Mouse (Mus musculus) erythroblast, embryonic 14.5 days (primary cell): ENCODE measurements around the gene Dab2ip. TPM values are rescaled to one million over a fixed set of nuclear protein-coding genes. Genes with fewer than 3 reads are reported as not detected.

ENCODE experiments used
- H3K27me3 ChIP-seq: 2 replicates; pipeline ENCODE4 v1.6.1; 2012; ENCODE audit warnings: inconsistent platforms; ENCODE audit not compliant: control insufficient read depth
- H3K36me3 ChIP-seq: 2 replicates; pipeline ENCODE4 v1.6.1; 2012; ENCODE audit warnings: mild to moderate bottlenecking, inconsistent platforms; ENCODE audit not compliant: control insufficient read depth
- H3K4me1 ChIP-seq: 2 replicates; pipeline ENCODE4 v1.6.1; 2012; ENCODE audit warnings: inconsistent platforms; ENCODE audit not compliant: control insufficient read depth
- H3K4me3 ChIP-seq: replicated peaks from 2 replicates; pipeline ENCODE3; 2012; ENCODE audit warnings: moderate library complexity, mild to moderate bottlenecking, inconsistent platforms
- H3K9me3 ChIP-seq: 2 replicates; pipeline ENCODE4 v1.6.1; 2012; ENCODE audit warnings: low read length, inconsistent platforms, mixed read lengths; ENCODE audit not compliant: control insufficient read depth
- GATA1 ChIP-seq: IDR thresholded peaks from 2 replicates; pipeline ENCODE4 v1.6.1; 2012; ENCODE audit warnings: low read length, inconsistent platforms, mixed read lengths
- TAL1 ChIP-seq: IDR thresholded peaks from 3 replicates; pipeline ENCODE4 v1.6.1; 2012; ENCODE audit warnings: low read length, inconsistent platforms, mixed read lengths
- polyA plus RNA-seq: library from polyadenylated mRNA; stranded (reverse); fragments of >175 nt; gene quantifications from 2 replicates; pipeline ENCODE4 v1.2.3, GENCODE M21; 2012

The Dab2ip gene
- polyA plus RNA-seq, 1 experiment: 0.20 TPM

DNA sequence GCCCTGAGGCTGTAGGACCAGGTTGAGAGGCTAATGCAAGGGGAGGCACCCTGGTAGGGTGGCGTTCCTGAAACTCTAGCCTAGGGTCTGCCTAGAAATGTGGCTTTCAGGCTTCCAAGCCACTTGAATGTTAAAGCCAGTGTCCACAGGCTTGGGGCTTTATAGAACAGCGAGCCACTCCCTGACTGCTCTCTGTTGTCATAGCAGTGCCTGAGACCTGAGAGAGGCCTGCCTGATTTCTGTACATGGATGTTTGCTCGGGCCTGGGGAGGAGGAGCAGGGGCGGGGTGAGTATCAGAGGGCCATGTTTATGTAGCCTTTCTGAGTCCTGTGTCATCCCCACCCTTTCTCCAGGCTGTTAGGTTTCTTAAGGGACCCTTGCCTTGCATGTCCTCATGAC lies 94.9 kb downstream of the Dab2ip start:
- H3K27me3 ChIP-seq: no peaks in the 10 kb centered on the region
- H3K9me3 ChIP-seq: no peaks in the 10 kb centered on the region
- no peak overlapping the region for H3K4me3 ChIP-seq
- no peak for TF ChIP-seq TAL1
- TF ChIP-seq GATA1: no peak
- no peaks in the 10 kb centered on the region for H3K4me1 ChIP-seq
- H3K36me3 ChIP-seq: no peaks in the 10 kb centered on the region

DNA sequence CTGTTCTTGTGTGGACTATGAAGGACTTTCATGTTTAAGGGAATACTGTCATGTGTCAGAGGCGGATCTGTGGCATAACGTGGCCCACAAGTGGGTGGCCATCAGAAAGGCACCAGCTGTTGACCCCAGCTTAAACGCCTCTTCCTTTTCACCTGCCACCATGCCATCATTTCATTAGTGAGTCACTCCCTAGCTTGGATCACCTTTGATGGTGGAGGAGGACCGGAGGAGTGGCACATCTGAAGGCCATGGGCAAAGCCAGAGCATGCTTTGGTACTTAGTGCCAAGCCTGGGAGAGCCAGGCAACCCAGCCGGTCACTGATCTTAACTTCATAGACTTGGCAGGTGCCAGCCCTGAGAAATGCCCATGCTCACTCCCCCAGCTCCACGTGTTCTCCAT lies 96.7 kb downstream of the Dab2ip start:
- H3K36me3 ChIP-seq: no peaks in the 10 kb centered on the region
- H3K4me3 ChIP-seq: no peak overlapping the region
- TF ChIP-seq TAL1 (no peak), GATA1 (no peak)
- no peaks in the 10 kb centered on the region for H3K4me1 ChIP-seq
- H3K9me3 ChIP-seq: no peaks in the 10 kb centered on the region
- peaks cover 7% of the 10 kb centered on the region for H3K27me3 ChIP-seq

DNA sequence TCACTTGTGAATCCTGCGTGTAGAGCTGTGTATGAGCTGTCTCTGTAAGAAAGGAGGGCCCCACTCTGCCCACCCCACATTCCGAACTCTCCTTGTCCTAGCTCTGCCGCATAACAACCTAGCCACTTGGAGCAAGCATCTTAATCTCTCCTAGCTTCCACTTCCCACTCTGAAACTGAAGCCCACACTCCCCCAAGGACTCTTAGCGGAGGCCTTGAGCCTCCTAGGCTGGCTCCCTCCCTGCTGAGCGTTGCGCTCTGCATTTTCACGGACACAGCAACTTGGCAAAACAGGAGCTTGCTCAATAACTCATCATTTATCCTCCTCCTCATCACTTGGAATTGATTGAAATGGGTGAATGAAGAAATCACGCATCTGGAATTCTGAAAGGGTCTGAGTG lies 97.9 kb downstream of the Dab2ip start:
- no peak overlapping the region for H3K4me3 ChIP-seq
- no peaks in the 10 kb centered on the region for H3K4me1 ChIP-seq
- H3K36me3 ChIP-seq: no peaks in the 10 kb centered on the region
- TF ChIP-seq TAL1 (no peak), GATA1 (no peak)
- H3K27me3 ChIP-seq: peaks cover 19% of the 10 kb centered on the region
- no peaks in the 10 kb centered on the region for H3K9me3 ChIP-seq

DNA sequence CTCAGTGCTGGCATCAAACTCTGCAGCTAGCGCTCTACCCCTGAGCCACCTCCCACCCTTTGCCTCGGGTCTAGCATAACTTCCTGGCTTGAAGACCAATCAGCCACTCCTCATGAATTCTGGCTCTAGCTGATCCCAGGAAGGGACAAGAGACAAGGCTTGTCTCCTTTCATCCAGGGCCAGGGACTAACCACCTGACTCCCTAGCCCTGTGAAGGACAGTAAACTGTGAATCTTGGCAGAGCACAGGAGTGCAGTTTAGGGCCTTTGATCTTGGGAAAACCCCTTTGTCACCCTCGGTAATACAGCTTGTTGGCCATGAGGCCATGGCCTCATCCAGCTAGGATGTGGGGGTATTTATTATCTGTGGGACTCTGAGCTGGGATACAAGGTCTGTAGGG lies 100.2 kb downstream of the Dab2ip start:
- no peaks in the 10 kb centered on the region for H3K4me1 ChIP-seq
- TF ChIP-seq GATA1 (no peak), TAL1 (no peak)
- no peaks in the 10 kb centered on the region; the same call in 1 of the 2 replicates for H3K9me3 ChIP-seq
- H3K36me3 ChIP-seq: no peaks in the 10 kb centered on the region
- no peak overlapping the region for H3K4me3 ChIP-seq
- peaks cover 43% of the 10 kb centered on the region for H3K27me3 ChIP-seq

DNA sequence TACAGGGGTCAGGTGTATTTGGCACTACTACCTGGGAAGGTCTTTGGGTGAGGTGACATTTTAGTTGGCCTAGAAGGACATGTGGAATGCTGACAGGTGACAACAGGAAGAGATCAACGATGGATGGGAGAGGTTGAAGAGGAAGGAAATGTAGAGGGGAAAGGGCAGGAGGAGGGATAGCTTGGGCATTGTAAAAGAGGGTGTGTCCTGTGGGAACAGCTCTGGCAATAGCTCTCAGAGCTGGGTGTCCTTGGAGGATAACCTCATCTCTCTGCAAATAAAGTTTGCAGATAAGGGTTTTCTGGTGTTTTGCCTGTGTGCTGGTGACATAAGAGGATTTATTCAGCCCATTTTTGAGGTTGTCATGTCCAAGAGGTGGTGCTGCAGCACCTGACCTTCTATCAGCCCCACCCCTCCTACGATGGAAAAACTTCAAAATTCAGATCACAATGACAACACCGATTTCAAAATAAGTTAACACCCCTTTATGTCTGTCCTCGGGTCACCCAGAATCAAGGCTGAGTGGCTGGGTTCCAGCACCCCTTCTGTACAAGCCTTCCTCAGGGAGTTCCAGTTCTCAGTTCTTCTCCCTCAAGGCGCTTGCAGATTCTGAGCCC lies 101.6 kb downstream of the Dab2ip start:
- no peak for TF ChIP-seq GATA1
- TF ChIP-seq TAL1: no peak
- peaks cover 52% of the 10 kb centered on the region for H3K27me3 ChIP-seq
- no peak overlapping the region for H3K4me3 ChIP-seq
- no peaks in the 10 kb centered on the region for H3K4me1 ChIP-seq
- H3K36me3 ChIP-seq: no peaks in the 10 kb centered on the region
- no peaks in the 10 kb centered on the region; the same call in 1 of the 2 replicates for H3K9me3 ChIP-seq

DNA sequence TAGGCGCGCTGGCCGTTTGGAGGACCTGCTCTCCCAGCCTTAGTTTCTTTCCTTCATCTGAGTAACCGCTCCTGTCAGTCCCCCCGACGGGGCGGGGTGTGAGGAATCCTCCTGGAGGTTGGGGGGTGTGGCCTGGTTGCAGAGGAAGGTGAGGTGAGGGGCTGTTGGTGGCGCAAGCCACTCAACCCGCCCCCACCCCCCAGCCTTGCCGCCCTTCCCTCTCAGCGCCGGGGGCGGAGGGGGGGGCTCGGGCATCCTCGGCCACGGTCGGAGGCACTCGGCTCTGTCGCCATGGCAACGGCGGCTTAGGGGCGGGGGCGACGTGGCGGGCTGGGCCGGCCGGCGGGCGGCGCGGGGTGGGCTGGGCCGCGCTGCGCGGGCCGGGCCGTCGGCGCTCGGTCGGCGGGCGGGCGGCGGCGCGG lies 102.9 kb downstream of the Dab2ip start:
- no peaks in the 10 kb centered on the region; the same call in 1 of the 2 replicates for H3K9me3 ChIP-seq
- no peaks in the 10 kb centered on the region for H3K36me3 ChIP-seq
- no peaks in the 10 kb centered on the region for H3K4me1 ChIP-seq
- peaks cover 52% of the 10 kb centered on the region for H3K27me3 ChIP-seq
- TF ChIP-seq TAL1: no peak
- TF ChIP-seq GATA1: no peak
- no peak overlapping the region for H3K4me3 ChIP-seq

DNA sequence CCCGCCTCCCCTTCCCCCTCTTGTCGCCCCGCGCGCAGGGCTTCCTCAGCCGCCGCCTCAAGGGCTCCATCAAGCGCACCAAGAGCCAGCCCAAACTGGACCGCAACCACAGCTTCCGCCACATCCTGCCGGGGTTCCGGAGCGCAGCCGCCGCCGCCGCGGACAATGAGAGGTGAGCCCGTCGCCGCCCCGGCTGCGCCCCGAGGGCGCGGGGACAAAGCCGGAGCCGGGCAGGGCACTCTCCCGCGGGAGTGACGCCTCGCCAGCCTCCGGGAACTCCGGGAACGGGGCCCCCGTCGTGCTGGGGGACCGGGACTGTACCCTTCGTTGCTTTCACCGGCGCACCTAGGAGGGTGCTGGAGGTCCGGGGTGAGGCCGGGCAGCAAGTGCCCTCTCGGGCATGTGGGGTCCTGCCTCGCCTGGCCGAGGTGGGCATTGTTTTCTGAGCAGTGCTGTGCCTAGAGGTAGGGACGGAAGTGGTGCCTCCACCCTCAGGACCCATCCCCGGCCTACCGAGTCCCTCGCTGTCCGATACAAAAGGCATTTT lies 103.5 kb downstream of the Dab2ip start:
- H3K27me3 ChIP-seq: peaks cover 52% of the 10 kb centered on the region
- no peaks in the 10 kb centered on the region; the same call in 1 of the 2 replicates for H3K9me3 ChIP-seq
- no peaks in the 10 kb centered on the region for H3K4me1 ChIP-seq
- peak overlapping the region; percentile 50 for H3K4me3 ChIP-seq
- H3K36me3 ChIP-seq: no peaks in the 10 kb centered on the region
- no peak for TF ChIP-seq GATA1
- TF ChIP-seq TAL1: no peak

DNA sequence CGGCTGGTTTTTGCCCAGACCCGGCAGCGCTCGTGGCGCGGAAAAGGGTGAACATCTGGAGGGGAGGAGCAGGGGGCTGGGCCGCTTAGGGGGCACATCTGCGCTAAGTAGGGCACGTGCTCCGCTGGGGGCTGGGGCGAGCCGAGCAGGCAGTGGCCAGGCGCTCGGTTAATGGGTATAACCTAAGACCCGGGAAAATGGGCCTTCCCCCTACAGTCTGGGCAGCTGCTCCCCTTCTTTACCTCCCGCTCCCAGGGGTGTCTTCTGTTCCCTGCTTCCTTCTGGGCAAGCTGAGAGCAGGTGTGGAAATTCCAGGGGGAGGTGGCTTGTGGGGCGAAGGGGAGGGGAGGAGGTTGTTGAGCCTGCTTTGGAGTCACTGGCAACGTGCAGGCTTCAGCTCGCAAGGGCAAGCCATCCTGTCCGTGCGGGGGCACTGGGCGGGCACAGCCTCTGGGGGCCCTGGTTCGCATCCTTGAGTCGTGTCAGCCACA lies 104.0 kb downstream of the Dab2ip start:
- Histone ChIP-seq H3K27me3 (peaks cover 52% of the 10 kb centered on the region), H3K4me1 (no peaks in the 10 kb centered on the region), H3K9me3 (no peaks in the 10 kb centered on the region; the same call in 1 of the 2 replicates), H3K4me3 (peak overlapping the region; percentile 50), H3K36me3 (no peaks in the 10 kb centered on the region)
- TF ChIP-seq GATA1 (no peak), TAL1 (no peak)

DNA sequence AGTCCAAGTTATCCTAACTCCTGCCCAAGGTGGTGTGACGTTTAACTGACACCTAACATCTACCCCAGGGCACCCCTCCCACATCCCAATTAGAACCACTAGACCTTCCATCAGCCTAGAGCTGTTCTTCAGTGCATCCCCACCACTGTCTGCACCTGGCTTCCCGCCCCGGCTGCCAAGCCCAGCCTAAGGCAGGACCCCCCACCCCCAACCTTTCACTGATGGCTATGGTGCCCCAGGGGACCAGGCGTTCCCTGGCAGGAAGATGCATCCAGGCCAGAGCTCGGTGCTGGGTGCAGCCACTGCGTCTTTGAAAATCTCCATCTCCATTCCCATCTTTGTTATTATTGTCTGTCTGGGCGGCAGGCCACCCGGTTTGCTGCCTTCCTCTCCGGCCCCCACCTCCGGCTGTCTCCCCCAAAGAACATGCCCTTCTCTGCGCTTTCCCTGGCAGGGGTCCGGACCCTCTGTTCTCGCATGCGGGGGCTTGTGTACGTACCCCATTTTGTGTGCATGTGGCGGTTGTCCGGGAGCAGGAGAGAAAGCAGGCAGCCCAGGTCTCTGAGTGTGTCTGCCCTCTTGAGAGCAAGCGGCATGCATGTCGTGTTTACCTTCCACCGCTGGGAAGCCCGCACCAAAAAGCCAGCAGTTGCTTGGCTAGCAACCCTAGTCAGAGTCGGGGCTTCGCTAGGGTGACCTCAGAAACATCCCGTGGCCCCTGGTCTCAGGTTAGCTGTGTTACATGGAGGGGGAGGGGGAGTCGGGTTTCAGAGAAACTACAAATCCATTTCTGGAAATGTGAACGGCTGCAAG lies 104.9 kb downstream of the Dab2ip start:
- H3K27me3 ChIP-seq: peaks cover 52% of the 10 kb centered on the region
- no peak for TF ChIP-seq GATA1
- no peak for TF ChIP-seq TAL1
- H3K4me1 ChIP-seq: no peaks in the 10 kb centered on the region
- no peak overlapping the region for H3K4me3 ChIP-seq
- no peaks in the 10 kb centered on the region for H3K36me3 ChIP-seq
- H3K9me3 ChIP-seq: no peaks in the 10 kb centered on the region; the same call in 1 of the 2 replicates
